Mouse (Mus musculus): ENCODE data around the gene Cda.

Cda gene

GRCm38 (mm10) chr4:138303742-138304141, 64.0 kb downstream of the Cda start:
- no peak for DNase-seq

GRCm38 (mm10) chr4:138303011-138303410, 64.8 kb downstream of the Cda start:
- DNase-seq: no peak

- no peak for DNase-seq
Measured at GRCm38 (mm10) chr4:138301271-138301780, 66.5 kb downstream of the Cda start.

- DNase-seq: no peak
Measured at GRCm38 (mm10) chr4:138293949-138294550, 73.7 kb downstream of the Cda start.

- DNase-seq: no peak
Measured at GRCm38 (mm10) chr4:138293261-138293948, 74.4 kb downstream of the Cda start.

GRCm38 (mm10) chr4:138292028-138292427, 75.8 kb downstream of the Cda start:
- no peak for DNase-seq

- DNase-seq: no peak
Measured at GRCm38 (mm10) chr4:138288691-138289090, 79.1 kb downstream of the Cda start.
